Mouse (Mus musculus) G1E (cell line): Measurements from ENCODE around the gene Mamstr. TPM values are rescaled to one million over a fixed set of nuclear protein-coding genes. Genes with fewer than 3 reads are reported as not detected.
A peak's percentile ranks its signal among the peaks of the same experiment; 100 is the strongest.

Experiments
- ATAC-seq: 2 replicates; pipeline ENCODE4 v1.8.0; 2016; ENCODE audit warnings: mild to moderate bottlenecking; ENCODE audit not compliant: insufficient number of reproducible peaks, poor library complexity, low FRiP score, severe bottlenecking; ENCODE audit errors: extremely low read depth
- DNase-seq: peaks from one replicate; pipeline ENCODE4 v3.0.0; 2012; ENCODE audit warnings: low spot score
- H3K27me3 ChIP-seq: 2 replicates; pipeline ENCODE4 v1.6.1; 2012; ENCODE audit warnings: mild to moderate bottlenecking, low read length, inconsistent platforms; ENCODE audit not compliant: insufficient read depth
- H3K36me3 ChIP-seq: replicated peaks from 2 replicates; pipeline ENCODE3; 2012; ENCODE audit warnings: mild to moderate bottlenecking, inconsistent platforms
- H3K4me1 ChIP-seq: 2 replicates; pipeline ENCODE4 v1.6.1; 2012; ENCODE audit warnings: low read depth, low read length, inconsistent platforms, mixed read lengths; ENCODE audit not compliant: insufficient read depth
- H3K4me3 ChIP-seq: 2 replicates; pipeline ENCODE4 v1.5.1; 2012; ENCODE audit warnings: low read depth, mild to moderate bottlenecking, inconsistent platforms, low read length, moderate library complexity, mixed read lengths
- H3K9me3 ChIP-seq: replicated peaks from 2 replicates; pipeline ENCODE4 v1.6.1; 2012; ENCODE audit warnings: inconsistent platforms
- CTCF ChIP-seq: IDR thresholded peaks from 2 replicates; pipeline ENCODE4 v1.5.1; 2012; ENCODE audit warnings: low read depth, low read length, inconsistent platforms, mixed read lengths
- GATA1 ChIP-seq: IDR thresholded peaks from 2 replicates; pipeline ENCODE4 v1.6.1; 2012; ENCODE audit warnings: borderline replicate concordance, low read length, inconsistent platforms, mixed read lengths
- GATA2 ChIP-seq: IDR thresholded peaks from 2 replicates; pipeline ENCODE4 v1.6.1; 2012; ENCODE audit warnings: low read depth, low read length, inconsistent platforms, borderline replicate concordance
- POLR2AphosphoS5 ChIP-seq: IDR thresholded peaks from 2 replicates; pipeline ENCODE4 v1.6.1; 2012; ENCODE audit warnings: low read depth, low read length, inconsistent platforms; ENCODE audit not compliant: insufficient replicate concordance
- TAL1 ChIP-seq: conservative IDR thresholded peaks from 2 replicates; pipeline ENCODE4 v1.6.1; 2012; ENCODE audit warnings: low read depth, low read length, inconsistent platforms, mixed read lengths
- polyA plus RNA-seq: library from polyadenylated mRNA; stranded (reverse); fragments of >175 nt; gene quantifications from 2 replicates; pipeline ENCODE4 v1.2.3, GENCODE M21; 2012
- total RNA-seq, 2 experiments: library from RNA; stranded (forward) in 1 of 2; stranded (reverse) in 1 of 2; fragments of 200-1000 nt in 1 of 2; fragments of >200 nt in 1 of 2; fragmentation: Nextera tagmentation in 1 of 2; gene quantifications; 2 replicates each; pipeline ENCODE4 v1.2.3; 2014 to 2017

Gene Mamstr
- total and polyA plus RNA-seq, 3 experiments: not detected

DNA sequence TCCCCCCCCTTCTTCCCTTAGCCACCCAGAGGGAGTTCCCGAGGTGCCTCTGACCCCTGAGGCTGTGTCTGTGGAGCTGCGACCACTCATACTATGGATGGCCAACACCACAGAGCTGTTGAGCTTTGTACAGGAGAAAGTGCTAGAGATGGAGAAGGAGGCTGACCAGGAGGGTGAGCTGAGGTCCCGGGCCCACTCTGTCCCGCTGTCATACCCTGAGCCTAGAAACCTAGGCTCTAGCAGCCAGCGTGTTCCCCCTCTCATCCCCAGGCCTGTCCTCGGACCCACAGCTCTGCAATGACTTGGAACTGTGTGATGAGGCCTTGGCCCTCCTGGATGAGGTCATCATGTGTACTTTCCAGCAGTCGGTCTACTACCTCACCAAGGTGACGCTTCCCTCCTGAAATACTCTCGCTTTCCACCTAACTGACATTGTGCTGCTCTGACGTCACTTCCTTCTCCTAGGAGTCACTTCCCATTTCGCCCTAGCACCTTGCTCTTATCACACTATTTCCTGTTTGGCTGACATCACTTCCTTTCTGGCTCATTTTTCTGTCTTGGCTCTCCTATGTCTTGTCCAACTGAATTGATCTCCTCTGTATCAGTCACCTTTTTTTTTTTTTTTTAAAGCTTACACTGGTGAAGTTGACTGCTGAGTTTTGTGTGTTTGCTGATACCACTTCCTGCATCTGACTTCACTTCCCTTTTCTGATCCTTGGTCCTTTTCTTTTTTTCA, 4.7 kb upstream of the Mamstr start:
- Histone ChIP-seq H3K4me1 (peaks cover 14% of the 10 kb centered on the region), H3K9me3 (no peaks in the 10 kb centered on the region), H3K36me3 (no peaks in the 10 kb centered on the region), H3K4me3 (peak overlapping the region; percentile 5; the same call in 1 of the 2 replicates), H3K27me3 (peaks cover 14% of the 10 kb centered on the region)
- ATAC-seq (no peak), DNase-seq (peak; percentile 46)
- TF ChIP-seq CTCF: no peak
- no peak for TF ChIP-seq TAL1
- no peak for TF ChIP-seq GATA2
- TF ChIP-seq GATA1: no peak
- TF ChIP-seq POLR2AphosphoS5: no peak

DNA sequence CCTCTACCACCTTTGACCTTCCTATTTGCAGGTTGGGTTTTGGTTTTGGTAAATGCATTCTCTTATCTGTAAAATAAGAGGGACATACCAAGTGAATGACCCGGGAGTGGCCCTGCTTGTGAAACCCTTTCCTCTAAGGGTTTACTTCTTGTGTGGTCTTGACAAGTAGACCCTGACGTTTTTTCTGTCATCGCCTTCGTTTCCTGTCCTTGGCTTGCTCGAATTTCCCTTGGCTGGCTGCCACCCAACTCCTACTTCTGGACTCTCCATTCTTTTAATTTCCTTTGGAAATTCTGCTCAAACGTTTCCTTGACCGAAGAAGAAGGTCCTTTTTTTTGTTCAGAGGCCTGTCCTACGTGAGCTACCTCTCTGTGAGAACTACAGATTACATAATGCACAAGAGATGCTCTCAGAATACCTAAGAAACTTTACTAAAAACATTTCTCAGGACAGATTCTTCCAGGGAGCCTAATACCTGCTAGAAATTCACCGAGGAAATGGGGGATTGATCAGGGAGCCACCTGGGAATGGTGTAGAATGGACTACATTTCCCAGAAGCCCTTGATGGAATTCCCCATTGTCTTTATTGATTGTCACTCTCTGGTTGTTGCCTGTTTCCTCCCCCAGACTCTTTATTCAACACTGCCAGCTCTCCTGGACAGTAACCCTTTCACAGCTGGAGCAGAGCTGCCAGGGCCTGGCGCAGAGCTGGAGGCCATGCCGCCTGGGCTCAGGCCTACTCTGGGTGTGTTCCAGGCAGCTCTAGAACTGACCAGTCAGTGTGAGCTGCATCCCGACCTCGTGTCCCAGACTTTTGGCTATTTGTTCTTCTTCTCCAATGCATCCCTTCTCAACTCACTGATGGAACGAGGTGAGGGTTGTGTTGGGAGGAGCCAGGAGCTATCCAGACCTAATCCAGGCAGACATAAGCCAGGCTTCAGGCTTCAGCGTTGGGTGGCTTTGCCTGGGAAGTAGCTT, 3.8 kb upstream of the Mamstr start:
- Histone ChIP-seq H3K4me3 (no peak overlapping the region), H3K9me3 (no peaks in the 10 kb centered on the region), H3K36me3 (no peaks in the 10 kb centered on the region), H3K4me1 (peaks cover 14% of the 10 kb centered on the region), H3K27me3 (peaks cover 19% of the 10 kb centered on the region)
- no peak for DNase-seq
- TF ChIP-seq GATA1: no peak
- no peak for TF ChIP-seq TAL1
- no peak for TF ChIP-seq POLR2AphosphoS5
- no peak for TF ChIP-seq CTCF
- no peak for TF ChIP-seq GATA2
- no peak for ATAC-seq

DNA sequence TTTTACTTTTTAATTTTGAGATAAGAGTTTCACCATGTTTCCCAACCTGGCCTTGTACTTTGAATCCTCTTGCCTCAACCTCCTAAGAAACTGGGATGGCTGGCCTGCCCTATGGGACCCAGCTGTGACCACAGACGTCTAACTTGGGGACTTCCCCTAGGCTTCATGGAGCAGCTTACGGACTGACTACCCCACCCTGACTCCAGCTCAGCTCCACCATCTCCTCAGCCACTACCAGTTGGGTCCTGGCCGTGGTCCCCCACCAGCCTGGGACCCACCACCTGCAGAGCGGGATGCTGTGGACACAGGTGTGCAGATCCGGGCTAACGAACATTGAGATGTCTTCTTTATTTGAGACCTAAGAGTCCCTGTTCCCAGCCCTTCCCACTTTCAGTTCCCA, 2.1 kb upstream of the Mamstr start:
- Histone ChIP-seq H3K4me3 (no peak overlapping the region), H3K36me3 (no peaks in the 10 kb centered on the region), H3K9me3 (no peaks in the 10 kb centered on the region), H3K4me1 (peaks cover 14% of the 10 kb centered on the region), H3K27me3 (peaks cover 32% of the 10 kb centered on the region)
- DNase-seq: no peak
- no peak for TF ChIP-seq CTCF
- no peak for ATAC-seq

DNA sequence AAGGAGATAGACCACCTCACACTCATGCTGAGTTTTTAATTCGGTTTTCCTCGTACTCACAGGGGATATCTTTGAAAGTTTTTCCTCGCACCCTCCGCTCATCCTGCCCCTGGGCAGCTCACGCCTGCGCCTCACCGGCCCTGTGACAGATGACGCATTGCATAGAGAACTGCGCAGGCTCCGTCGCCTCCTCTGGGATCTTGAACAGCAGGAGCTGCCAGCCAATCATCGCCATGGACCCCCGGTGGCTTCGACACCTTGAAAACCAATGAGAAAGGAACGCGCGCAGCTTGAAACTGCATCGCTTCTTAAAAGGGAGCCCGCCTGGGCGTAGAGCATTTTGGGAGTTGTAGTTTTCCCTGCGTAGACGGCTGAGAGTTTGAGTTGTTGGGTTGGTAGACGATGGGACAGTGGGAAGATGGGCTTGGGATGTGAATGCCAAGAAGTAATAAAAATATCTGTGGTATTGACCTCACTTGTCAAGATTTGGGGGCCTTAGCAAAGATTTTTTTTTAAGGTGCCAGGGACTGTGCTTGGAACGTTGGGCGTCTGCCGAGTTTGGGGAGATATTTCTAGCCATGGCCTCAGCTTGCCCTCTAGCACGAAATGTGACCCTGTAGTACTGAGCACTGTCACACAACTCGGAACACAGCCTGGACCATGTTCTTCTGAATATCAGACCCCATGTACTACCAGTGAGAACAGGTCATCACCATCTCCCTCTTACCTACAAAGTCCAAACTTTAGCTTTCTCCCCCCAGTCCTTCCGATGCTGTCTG, 965 bp upstream of the Mamstr start:
- DNase-seq (no peak), ATAC-seq (no peak)
- Histone ChIP-seq H3K9me3 (no peaks in the 10 kb centered on the region), H3K4me1 (peaks cover 14% of the 10 kb centered on the region), H3K4me3 (no peak overlapping the region), H3K36me3 (no peaks in the 10 kb centered on the region), H3K27me3 (peaks cover 37% of the 10 kb centered on the region)
- TF ChIP-seq GATA2 (no peak), TAL1 (no peak), POLR2AphosphoS5 (no peak), CTCF (no peak), GATA1 (no peak)

DNA sequence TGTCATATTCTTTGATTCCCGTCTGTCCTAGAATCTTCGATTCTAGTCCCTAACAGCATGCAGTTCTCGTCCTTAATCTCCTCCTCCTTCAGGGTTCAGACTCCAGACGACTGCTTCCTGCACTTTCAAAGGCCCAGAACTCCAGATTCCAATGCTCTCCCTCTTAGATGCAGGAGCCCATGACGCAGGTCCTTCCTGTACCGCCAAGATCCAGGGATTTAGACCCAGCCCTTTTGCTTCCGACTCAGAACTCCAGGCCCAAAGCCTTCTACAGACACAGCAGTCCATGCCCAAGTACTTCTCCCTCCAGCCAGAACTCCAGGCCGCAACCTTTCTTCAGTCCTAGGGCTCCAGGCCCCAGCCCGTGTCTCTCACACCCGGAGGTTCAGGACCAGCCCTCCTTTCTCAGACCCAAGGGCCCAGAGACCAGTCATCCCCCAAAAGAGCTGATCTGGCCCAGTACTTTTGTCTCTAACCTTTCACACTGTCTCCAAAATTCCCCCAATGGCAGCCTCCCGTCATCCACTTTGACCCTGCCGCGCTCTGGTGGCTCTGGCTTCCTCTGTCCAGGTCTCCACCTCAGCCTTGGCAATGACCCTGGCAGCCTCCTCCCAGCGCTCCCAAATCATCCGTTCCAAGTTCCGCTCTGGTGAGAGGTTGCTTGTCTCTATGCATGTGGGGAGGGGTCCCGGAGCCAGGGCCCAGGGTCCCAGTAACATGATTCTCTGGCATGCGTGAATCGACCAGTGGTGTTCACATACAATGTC, 597 bp downstream of the Mamstr start:
- Histone ChIP-seq H3K4me1 (peaks cover 12% of the 10 kb centered on the region), H3K27me3 (peaks cover 49% of the 10 kb centered on the region), H3K4me3 (no peak overlapping the region), H3K9me3 (no peaks in the 10 kb centered on the region), H3K36me3 (no peaks in the 10 kb centered on the region)
- DNase-seq (no peak), ATAC-seq (no peak)
- no peak for TF ChIP-seq GATA2
- no peak for TF ChIP-seq GATA1
- no peak for TF ChIP-seq POLR2AphosphoS5
- no peak for TF ChIP-seq CTCF
